Mouse (Mus musculus) heart, embryonic 13.5 days (tissue): Measurements from ENCODE around the gene Ces5a. TPM values are rescaled to one million over a fixed set of nuclear protein-coding genes. Genes with fewer than 3 reads are reported as not detected.
A peak's percentile ranks its signal among the peaks of the same experiment; 100 is the strongest.

Source experiments
- ATAC-seq: fragments of 200-750 bp; cut with Nextera tagmentation; 2 replicates; pipeline ENCODE4 v1.8.0; 2017; ENCODE audit warnings: moderate TSS enrichment; ENCODE audit not compliant: insufficient number of reproducible peaks, low FRiP score, low TSS enrichment; ENCODE audit errors: extremely low read depth
- H3K27ac ChIP-seq: fragments of 300-500 bp; sonication (generic); replicated peaks from 2 replicates; pipeline ENCODE4 v1.5.1; 2015; ENCODE audit warnings: moderate library complexity, mild to moderate bottlenecking, inconsistent platforms
- H3K27me3 ChIP-seq: fragments of 300-500 bp; sonication (generic); replicated peaks from 2 replicates; pipeline ENCODE4 v1.6.1; 2015; ENCODE audit warnings: mild to moderate bottlenecking, inconsistent platforms
- H3K36me3 ChIP-seq: fragments of 300-500 bp; sonication (generic); 2 replicates; pipeline ENCODE4 v1.6.1; 2015; ENCODE audit warnings: mild to moderate bottlenecking, inconsistent platforms
- H3K4me1 ChIP-seq: fragments of 300-500 bp; sonication (generic); 2 replicates; pipeline ENCODE4 v1.6.1; 2015; ENCODE audit warnings: inconsistent platforms
- H3K4me2 ChIP-seq: fragments of 300-500 bp; sonication (generic); 2 replicates; pipeline ENCODE4 v1.6.1; 2015; ENCODE audit warnings: inconsistent platforms, mild to moderate bottlenecking, moderate library complexity
- H3K4me3 ChIP-seq: fragments of 300-500 bp; sonication (generic); 2 replicates; pipeline ENCODE4 v1.5.1; 2015; ENCODE audit warnings: moderate library complexity, mild to moderate bottlenecking, inconsistent platforms
- H3K9ac ChIP-seq: fragments of 300-500 bp; sonication (generic); 2 replicates; pipeline ENCODE4 v1.6.1; 2015; ENCODE audit warnings: inconsistent platforms, mild to moderate bottlenecking, moderate library complexity
- H3K9me3 ChIP-seq: fragments of 300-500 bp; sonication (generic); 2 replicates; pipeline ENCODE4 v1.6.1; 2016; ENCODE audit warnings: inconsistent platforms
- WGBS: fragments of 180-500 bp; shearing (Covaris S2); methylation state at CpG from one replicate; pipeline ENCODE4 v1.1.7; 2015; ENCODE audit warnings: mixed read lengths; 5-methylcytosine and 5-hydroxymethylcytosine counted together
- polyA plus RNA-seq: library from polyadenylated mRNA; unstranded; fragments of >200 nt; fragmentation: Nextera tagmentation; extraction: Ambion mirVana; gene quantifications from 2 replicates; pipeline ENCODE4 v1.2.1, GENCODE M21; 2015

Gene Ces5a
- 0.21 and 0.32 TPM in 2 replicates for polyA plus RNA-seq

DNA sequence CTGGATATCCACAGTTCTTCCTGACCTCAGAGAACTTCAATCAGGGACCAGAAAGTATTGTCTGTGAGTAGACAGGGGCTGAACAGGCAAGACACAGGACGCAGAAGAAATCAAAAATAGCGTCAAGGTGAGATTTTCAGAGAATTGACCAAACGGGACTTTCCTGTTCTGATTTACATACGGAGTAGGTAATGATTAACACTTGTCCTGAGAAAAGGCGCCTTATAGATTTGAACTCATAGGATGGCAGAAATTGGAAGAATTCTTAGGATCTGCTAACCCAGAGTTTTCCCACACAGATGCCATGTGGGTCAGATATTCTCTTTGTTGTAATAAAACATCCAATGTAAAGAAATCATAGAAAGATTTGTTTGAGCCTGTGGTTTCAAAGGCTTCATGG lies at the start of gene Ces5a:
TSS of gene Ces5a (minus strand) at position 101 of the 400 bp plus-strand sequence.
- Histone ChIP-seq H3K9ac (no peak within 1 kb of the TSS), H3K9me3 (no peaks in the 10 kb centered on the region), H3K27ac (no peak within 1 kb of the TSS), H3K4me3 (no peak within 1 kb of the TSS), H3K4me2 (no peak within 1 kb of the TSS), H3K36me3 (no peaks in the 10 kb centered on the region), H3K27me3 (no peaks in the 10 kb centered on the region), H3K4me1 (no peaks in the 10 kb centered on the region)
- 75% methylated on average over 5 of the region's 5 CpGs for WGBS
- no peak for ATAC-seq

DNA sequence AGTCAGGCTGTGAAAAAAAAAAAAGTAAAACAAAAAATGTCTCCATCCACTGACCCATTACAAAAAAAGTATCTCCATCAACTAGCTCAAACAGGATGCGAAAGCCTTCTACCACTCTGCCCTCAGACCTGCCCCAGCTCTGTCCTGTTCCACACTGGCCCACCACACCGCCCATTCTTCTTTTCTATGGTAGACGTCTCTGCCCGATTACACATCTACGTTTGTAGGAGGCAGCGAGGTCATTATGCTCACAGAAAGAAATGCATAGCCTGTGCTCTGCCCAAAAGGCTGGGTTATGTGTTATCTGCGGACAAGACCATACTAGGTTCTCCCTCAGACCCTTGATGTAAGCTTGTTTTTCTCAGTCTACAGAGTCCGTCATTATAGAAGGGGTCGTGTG lies 37.2 kb upstream of the Ces5a start:
- ATAC-seq: no peak

DNA sequence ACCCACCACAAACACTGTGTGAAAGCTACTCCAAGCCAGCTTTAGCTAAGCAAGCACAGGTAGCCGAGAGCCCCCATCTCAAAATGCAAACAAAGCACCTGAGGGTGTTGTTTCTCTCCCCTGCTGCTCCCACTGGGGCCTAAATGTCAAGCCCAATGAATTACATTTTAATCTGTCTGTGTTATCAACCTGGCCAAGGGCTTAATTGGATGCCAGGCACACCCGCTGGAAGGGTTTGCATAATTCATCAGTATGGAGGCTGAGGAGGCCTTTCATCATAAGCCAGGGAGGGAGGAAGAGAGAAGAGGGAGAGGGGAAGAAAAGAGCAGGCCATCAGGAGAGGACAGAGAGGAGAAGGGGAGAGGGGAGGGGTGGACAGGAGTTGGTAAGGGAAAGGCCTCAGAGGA lies 36.5 kb upstream of the Ces5a start:
- peak overlapping the region; percentile 96 for H3K27ac ChIP-seq
- H3K9me3 ChIP-seq: peaks cover 9% of the 10 kb centered on the region
- H3K9ac ChIP-seq: no peak overlapping the region
- no peaks in the 10 kb centered on the region for H3K27me3 ChIP-seq
- peaks cover 2% of the 10 kb centered on the region; the same call in 1 of the 2 replicates for H3K36me3 ChIP-seq
- peaks cover 40% of the 10 kb centered on the region for H3K4me1 ChIP-seq
- 61% methylated on average over 2 of the region's 2 CpGs for WGBS
- no peak overlapping the region for H3K4me3 ChIP-seq
- no peak for ATAC-seq
- no peak overlapping the region for H3K4me2 ChIP-seq

More for the DNA sequence above, 37.2 kb upstream of the Ces5a start:
- Histone ChIP-seq H3K27me3 (no peaks in the 10 kb centered on the region), H3K9ac (no peak overlapping the region), H3K36me3 (peaks cover 2% of the 10 kb centered on the region; the same call in 1 of the 2 replicates), H3K4me3 (no peak overlapping the region), H3K4me1 (peaks cover 40% of the 10 kb centered on the region), H3K4me2 (no peak overlapping the region), H3K9me3 (peaks cover 9% of the 10 kb centered on the region), H3K27ac (no peak overlapping the region)
- WGBS: 77% methylated on average over 9 of the region's 9 CpGs

DNA sequence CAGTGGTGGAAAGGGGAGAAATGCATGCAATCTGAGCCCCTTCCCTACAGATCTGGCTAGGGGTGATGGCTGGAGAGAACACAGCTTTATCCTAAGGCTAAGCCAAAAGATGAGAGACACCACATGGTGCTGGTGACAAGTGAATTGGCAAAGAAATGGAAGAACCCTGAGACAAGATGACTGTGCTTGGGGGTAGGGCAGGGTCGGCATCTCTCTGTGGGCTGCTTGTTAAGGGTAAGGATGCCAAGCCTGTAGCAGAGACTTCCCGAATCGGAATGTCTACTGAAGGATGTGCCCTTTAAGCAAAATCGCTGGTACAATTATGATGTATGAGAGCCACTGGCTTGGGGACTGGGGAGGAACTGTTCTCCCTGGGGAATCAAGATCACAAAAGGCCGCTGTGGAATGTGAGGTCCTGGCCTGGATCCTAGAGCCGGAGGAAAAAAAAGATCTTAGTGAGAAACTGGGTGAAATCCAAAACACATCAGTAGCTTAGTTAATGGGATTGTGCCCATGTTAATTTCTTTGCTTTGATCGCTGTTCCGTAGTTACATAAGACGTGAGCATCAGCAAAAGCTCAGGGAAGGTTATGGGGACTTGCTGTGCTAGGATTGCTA lies 35.8 kb upstream of the Ces5a start:
- no peak for ATAC-seq
- H3K4me3 ChIP-seq: no peak overlapping the region

DNA sequence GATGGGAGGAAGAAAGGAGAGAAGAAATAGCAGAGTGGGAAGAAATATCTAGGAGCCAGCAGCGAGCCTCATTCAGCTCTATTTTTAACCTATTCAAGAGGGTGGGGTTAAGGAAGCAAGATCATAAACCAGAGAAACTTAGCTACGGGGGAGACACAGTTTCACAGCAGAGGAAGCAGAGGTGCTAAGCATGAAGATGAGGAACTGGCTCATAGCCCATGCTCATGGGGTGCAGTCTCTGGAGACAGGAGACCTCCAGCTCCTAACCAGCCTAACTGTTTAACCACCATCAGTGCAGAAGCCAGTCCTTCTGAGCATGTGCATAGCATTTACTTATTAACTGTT lies 34.5 kb upstream of the Ces5a start:
- H3K9ac ChIP-seq: peak overlapping the region; percentile 0; the same call in 1 of the 2 replicates
- WGBS: 22% methylated on average over 2 of the region's 2 CpGs
- H3K4me1 ChIP-seq: peaks cover 40% of the 10 kb centered on the region
- H3K9me3 ChIP-seq: peaks cover 9% of the 10 kb centered on the region
- no peaks in the 10 kb centered on the region for H3K27me3 ChIP-seq
- peak overlapping the region; percentile 57 for H3K4me2 ChIP-seq
- H3K27ac ChIP-seq: peak overlapping the region; percentile 96
- peaks cover 2% of the 10 kb centered on the region; the same call in 1 of the 2 replicates for H3K36me3 ChIP-seq
- H3K4me3 ChIP-seq: peak overlapping the region; percentile 17
- ATAC-seq: peak; percentile 51; the same call in 1 of the 2 replicates

More for the DNA sequence above, 35.8 kb upstream of the Ces5a start:
- no peak overlapping the region for H3K9ac ChIP-seq
- H3K9me3 ChIP-seq: peaks cover 9% of the 10 kb centered on the region
- no peaks in the 10 kb centered on the region for H3K27me3 ChIP-seq
- peaks cover 40% of the 10 kb centered on the region for H3K4me1 ChIP-seq
- H3K27ac ChIP-seq: peak overlapping the region; percentile 96
- 26% methylated on average over 9 of the region's 9 CpGs for WGBS
- peaks cover 2% of the 10 kb centered on the region; the same call in 1 of the 2 replicates for H3K36me3 ChIP-seq
- H3K4me2 ChIP-seq: no peak overlapping the region

DNA sequence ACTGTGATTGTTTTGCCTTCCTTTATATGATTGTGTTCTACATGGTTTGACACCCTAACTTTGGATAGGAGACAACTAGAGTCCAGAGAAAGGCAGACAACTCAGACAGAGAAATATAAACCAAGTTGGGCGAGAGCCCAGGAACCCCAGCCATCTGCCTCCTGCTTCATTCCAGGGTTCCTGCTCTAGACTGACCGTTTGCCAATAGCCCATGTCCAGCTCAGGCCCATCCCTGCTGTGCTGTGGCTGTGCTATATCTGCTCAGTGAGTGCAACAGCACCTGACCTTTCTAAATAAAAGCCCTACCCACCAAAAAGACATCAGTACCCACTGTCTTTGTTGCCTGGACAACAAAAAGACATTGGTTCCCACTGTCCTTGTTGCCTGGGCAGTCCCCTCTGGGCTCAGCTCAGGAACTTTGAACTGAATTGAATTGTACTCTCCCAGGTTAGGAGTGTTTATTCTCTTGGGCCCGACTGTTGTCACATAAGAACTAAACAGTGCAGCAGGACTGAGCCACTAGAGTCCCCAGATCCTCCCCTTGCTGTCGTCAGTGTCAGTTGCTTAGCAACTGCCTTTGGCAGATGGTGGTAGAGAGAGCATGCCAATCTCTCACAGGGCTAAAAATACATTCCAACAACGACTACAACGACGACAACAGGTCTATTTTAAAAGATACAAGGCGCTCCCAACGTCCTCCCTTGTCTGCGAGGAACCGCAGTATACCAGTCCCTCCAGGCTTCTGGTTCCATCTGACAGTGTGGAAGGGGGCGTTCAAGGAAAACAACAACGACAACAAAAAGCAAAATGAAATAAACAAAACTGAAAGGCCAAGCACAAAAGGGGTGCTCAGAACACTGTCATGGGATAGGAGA lies 33.9 kb upstream of the Ces5a start:
- Histone ChIP-seq H3K27ac (peak overlapping the region; percentile 96), H3K27me3 (no peaks in the 10 kb centered on the region), H3K4me2 (peak overlapping the region; percentile 57), H3K4me3 (peak overlapping the region; percentile 17), H3K9ac (peak overlapping the region; percentile 29; the same call in 1 of the 2 replicates), H3K36me3 (peaks cover 2% of the 10 kb centered on the region; the same call in 1 of the 2 replicates), H3K4me1 (peaks cover 40% of the 10 kb centered on the region), H3K9me3 (peaks cover 9% of the 10 kb centered on the region)
- ATAC-seq: peak; percentile 65; the same call in 1 of the 2 replicates
- 22% methylated on average over 13 of the region's 13 CpGs for WGBS

DNA sequence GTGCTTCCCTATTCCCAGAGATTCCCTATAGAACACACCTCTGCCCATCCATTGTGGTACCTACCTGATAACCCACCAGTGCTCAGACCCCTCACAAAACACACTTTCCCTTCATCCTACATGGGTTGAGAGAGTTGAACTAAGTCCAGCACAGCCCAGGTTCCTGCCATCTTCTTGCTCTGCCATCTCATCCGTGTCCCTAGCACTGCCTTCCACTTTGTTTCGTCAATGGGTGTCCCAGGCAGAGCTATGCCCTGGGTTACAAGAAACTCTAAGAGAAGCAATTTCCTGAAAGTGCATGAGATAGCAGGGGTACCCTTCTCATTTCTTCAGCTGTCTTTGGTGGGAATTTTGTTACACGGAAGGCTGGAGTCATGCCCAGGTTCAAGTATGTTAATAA lies 33.0 kb upstream of the Ces5a start:
- Histone ChIP-seq H3K27me3 (no peaks in the 10 kb centered on the region), H3K4me1 (peaks cover 41% of the 10 kb centered on the region), H3K4me2 (no peak overlapping the region), H3K36me3 (peaks cover 2% of the 10 kb centered on the region; the same call in 1 of the 2 replicates), H3K9ac (no peak overlapping the region), H3K9me3 (peaks cover 9% of the 10 kb centered on the region), H3K27ac (peak overlapping the region; percentile 96), H3K4me3 (no peak overlapping the region)
- no peak for ATAC-seq
- WGBS: 87% methylated on average over 3 of the region's 3 CpGs

DNA sequence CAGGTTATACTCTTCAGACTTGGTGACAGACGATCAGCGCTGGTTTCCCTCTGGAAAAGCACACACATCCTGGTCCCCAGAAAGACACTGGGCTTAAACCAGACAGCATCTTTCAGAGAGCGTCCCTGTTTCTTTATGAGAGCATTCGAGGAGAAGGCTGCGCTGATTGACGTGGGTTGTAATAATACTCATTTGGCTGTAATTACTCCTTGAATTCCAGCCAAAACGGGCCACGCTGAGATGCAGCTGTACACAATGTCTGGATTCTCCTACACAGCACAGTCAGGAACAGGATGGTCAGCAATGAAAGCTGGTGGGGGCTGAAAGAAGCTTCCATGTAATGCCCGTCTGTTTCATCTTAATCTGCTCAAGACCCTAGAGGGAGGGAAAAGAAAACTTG lies 31.5 kb upstream of the Ces5a start:
- Histone ChIP-seq H3K27me3 (no peaks in the 10 kb centered on the region), H3K36me3 (peaks cover 2% of the 10 kb centered on the region; the same call in 1 of the 2 replicates), H3K4me1 (peaks cover 34% of the 10 kb centered on the region), H3K4me3 (no peak overlapping the region), H3K9me3 (peaks cover 9% of the 10 kb centered on the region), H3K9ac (no peak overlapping the region), H3K4me2 (no peak overlapping the region), H3K27ac (no peak overlapping the region)
- ATAC-seq: no peak
- WGBS: 71% methylated on average over 9 of the region's 9 CpGs

DNA sequence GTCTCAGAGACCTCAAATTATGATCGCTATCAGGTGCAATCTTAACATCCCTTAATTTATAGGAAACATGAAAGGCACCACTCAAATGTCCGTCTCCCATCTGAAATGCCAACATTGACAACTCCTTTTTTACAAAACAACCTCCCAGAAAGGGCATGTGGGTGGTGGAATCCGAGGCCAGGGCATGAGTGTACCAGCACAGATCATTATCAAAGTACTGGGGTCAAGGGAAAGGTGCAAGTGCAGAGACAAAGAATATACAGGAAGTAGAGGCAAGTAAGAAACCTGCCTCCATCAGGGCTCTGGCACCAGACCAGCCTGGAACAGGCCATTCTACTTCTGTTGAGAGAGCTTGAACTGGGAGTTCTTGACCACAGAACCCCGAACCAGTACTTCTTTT lies 29.0 kb upstream of the Ces5a start:
- Histone ChIP-seq H3K27me3 (no peaks in the 10 kb centered on the region), H3K4me3 (no peak overlapping the region), H3K27ac (no peak overlapping the region), H3K4me2 (no peak overlapping the region), H3K36me3 (peaks cover 2% of the 10 kb centered on the region; the same call in 1 of the 2 replicates), H3K4me1 (peaks cover 10% of the 10 kb centered on the region), H3K9me3 (peaks cover 9% of the 10 kb centered on the region), H3K9ac (no peak overlapping the region)
- WGBS: 58% methylated on average over 4 of the region's 4 CpGs
- no peak for ATAC-seq

DNA sequence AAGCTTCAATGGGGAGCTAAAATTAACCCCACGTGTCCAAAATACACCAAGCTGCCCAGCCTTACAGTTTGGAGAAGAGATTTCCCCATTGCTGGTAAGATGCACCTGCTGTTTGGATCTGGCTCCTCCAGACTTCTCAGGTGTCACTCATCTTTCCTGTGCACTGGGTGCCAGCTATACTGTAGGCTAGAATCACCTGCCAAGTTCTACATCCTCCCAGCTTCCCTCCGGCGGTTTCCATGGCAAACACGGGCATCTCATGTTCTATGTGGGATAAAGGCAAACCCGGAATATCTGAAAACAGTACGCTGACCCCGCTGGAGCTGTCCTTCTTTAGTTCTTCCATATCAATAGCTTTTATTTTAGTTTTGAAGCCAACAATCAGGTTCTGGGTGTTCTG lies 27.9 kb upstream of the Ces5a start:
- peaks cover 6% of the 10 kb centered on the region for H3K9me3 ChIP-seq
- H3K4me2 ChIP-seq: no peak overlapping the region
- no peak overlapping the region for H3K9ac ChIP-seq
- WGBS: 81% methylated on average over 7 of the region's 7 CpGs
- ATAC-seq: no peak
- H3K36me3 ChIP-seq: peaks cover 2% of the 10 kb centered on the region; the same call in 1 of the 2 replicates
- H3K4me3 ChIP-seq: no peak overlapping the region
- peaks cover 3% of the 10 kb centered on the region; the same call in 1 of the 2 replicates for H3K4me1 ChIP-seq
- H3K27ac ChIP-seq: no peak overlapping the region
- no peaks in the 10 kb centered on the region for H3K27me3 ChIP-seq

DNA sequence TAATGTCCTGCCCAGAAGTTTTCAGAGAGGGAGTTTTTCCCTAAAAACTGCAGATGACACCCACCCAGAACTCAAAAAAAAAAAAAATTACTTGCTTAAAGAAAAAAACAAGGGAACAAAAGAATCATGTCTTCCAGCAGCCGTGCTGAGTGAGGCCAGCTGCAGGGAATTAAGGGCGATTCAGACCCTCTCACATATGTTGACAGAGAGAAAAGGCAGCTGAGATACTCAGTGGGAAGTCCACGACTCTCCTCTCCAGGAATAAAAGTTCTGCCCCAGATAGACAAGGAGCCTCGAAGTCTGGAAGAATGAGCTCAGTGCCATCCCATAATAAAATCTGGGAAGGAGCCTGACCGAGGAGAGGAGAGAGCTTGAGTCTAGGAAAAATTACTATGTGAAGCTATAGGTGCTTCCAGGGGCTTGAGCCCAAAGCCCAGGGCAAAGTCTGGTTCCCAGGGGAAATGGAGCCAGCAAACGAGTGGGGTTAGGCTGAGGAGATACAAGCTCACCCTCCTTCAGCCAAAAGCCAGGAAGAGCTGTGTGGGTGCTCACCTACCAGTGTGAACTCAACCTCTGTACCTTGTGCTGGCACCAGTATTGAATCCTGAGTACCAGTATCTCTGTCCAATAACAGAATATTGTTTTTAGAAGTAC lies 27.1 kb upstream of the Ces5a start:
- 28% methylated on average over 6 of the region's 6 CpGs for WGBS
- Histone ChIP-seq H3K4me3 (no peak overlapping the region), H3K4me1 (peaks cover 3% of the 10 kb centered on the region; the same call in 1 of the 2 replicates)

More for the DNA sequence above, 27.1 kb upstream of the Ces5a start:
- Histone ChIP-seq H3K9ac (no peak overlapping the region), H3K36me3 (no peaks in the 10 kb centered on the region), H3K27me3 (no peaks in the 10 kb centered on the region), H3K9me3 (no peaks in the 10 kb centered on the region), H3K27ac (no peak overlapping the region), H3K4me2 (no peak overlapping the region)
- no peak for ATAC-seq
